Mouse (Mus musculus): ENCODE measurements around the gene Sugct.

- TF ChIP-seq CTCF (IDR thresholded peaks at IDR 0.05; ENCODE audit: control insufficient read depth, insufficient read depth, insufficient read length) (no peak), MYOG (IDR thresholded peaks at IDR 0.05; ENCODE audit: control insufficient read depth, extremely low read depth, insufficient read length) (no peak)
Observed at GRCm38 (mm10) chr13:16996464-16996863, 698.9 kb downstream of the Sugct start.

Measured in C2C12 (cell line).